Comparison of ENCODE assay signal across 9 mouse cellular contexts in genomic region chr7:143900667-143901066, GRCm38 (mm10). TPM values are rescaled to one million over a fixed set of nuclear protein-coding genes. Genes with fewer than 3 reads are reported as not detected.
DNase-seq lines count a peak whose midpoint lies in the region; ATAC-seq and TF ChIP-seq lines count a peak whose summit lies in the region.
"Had no signal": no experiment of that assay in that cellular context is flagged by ENCODE, and none has a peak within 500 bp of the region (broad histone marks: within the 10 kb centered on the region; RNA-seq: fewer than 3 reads in every experiment).

No protein-coding gene starts in this region.

- no peaks in the 10 kb centered on the region for H3K4me1 ChIP-seq in lung, embryonic 14.5 days (ENCODE audit: insufficient read depth)
- no peaks in the 10 kb centered on the region for H3K4me1 ChIP-seq in intestine, embryonic 16.5 days (ENCODE audit: control insufficient read depth, insufficient read depth, low read length)

- no peak overlapping the region for H3K9ac ChIP-seq in lung, embryonic 14.5 days
- no peak overlapping the region for H3K9ac ChIP-seq in intestine, embryonic 16.5 days (ENCODE audit: low read depth, low read length)

- H3K4me3 ChIP-seq in gastrocnemius, adult 2 months: no peak overlapping the region
- H3K4me3 ChIP-seq in lung, embryonic 14.5 days (ENCODE audit: low read depth, low read length): no peak overlapping the region
- H3K4me3 ChIP-seq in intestine, embryonic 16.5 days (ENCODE audit: low read length): no peak overlapping the region

- no peak for ATAC-seq in lung, embryonic 14.5 days (ENCODE audit: insufficient read depth)
- ATAC-seq in intestine, embryonic 16.5 days: no peak

- DNase-seq in gastrocnemius, adult 2 months: no peak
- DNase-seq in gastrocnemius, adult 18-20 months (ENCODE audit: low spot score): no peak
- peak; percentile 48 for DNase-seq in lung, embryonic 14.5 days
- DNase-seq in lung, postnatal 10 days: no peak
- DNase-seq in cerebellum, adult 9-11 months: peak; percentile 6
- peak; percentile 20 for DNase-seq in retina, postnatal 1 day
- no peak for DNase-seq in natural killer cell, adult 2 months (ENCODE audit: low spot score in 2 of 2)

- no peak overlapping the region for H3K27ac ChIP-seq in gastrocnemius, adult 2 months
- H3K27ac ChIP-seq in lung, embryonic 14.5 days (ENCODE audit: low read depth): no peak overlapping the region
- H3K27ac ChIP-seq in intestine, embryonic 16.5 days (ENCODE audit: low read length): no peak overlapping the region
- H3K27ac ChIP-seq: macrophage had no signal

- H3K36me3 ChIP-seq in lung, embryonic 14.5 days (ENCODE audit: insufficient read depth): no peaks in the 10 kb centered on the region
- no peaks in the 10 kb centered on the region for H3K36me3 ChIP-seq in intestine, embryonic 16.5 days (ENCODE audit: control insufficient read depth, insufficient read depth, low read length)

- WGBS in lung, embryonic 14.5 days: 9% methylated on average over 2 of the region's 2 CpGs
- 18% methylated on average over 2 of the region's 2 CpGs for WGBS in intestine, embryonic 16.5 days

- intact Hi-C loops in gastrocnemius, adult 2 months (cut with DNase I): no loop called here

- H3K4me2 ChIP-seq in lung, embryonic 14.5 days: no peak overlapping the region
- no peak overlapping the region for H3K4me2 ChIP-seq in intestine, embryonic 16.5 days (ENCODE audit: low read depth, low read length)

- no peaks in the 10 kb centered on the region for H3K9me3 ChIP-seq in lung, embryonic 14.5 days (ENCODE audit: low read depth, low read length)
- no peaks in the 10 kb centered on the region for H3K9me3 ChIP-seq in intestine, embryonic 16.5 days (ENCODE audit: control insufficient read depth, low read length)

- TF ChIP-seq CTCF in gastrocnemius, adult 2 months (IDR thresholded peaks at IDR 0.05): peak; percentile 9; the same call in 1 of the 2 replicates
- TF ChIP-seq CTCF in lung, embryonic 14.5 days (IDR thresholded peaks at IDR 0.05; ENCODE audit: low read depth): peak; percentile 59

- H3K27me3 ChIP-seq in lung, embryonic 14.5 days (ENCODE audit: insufficient read depth, low read length): no peaks in the 10 kb centered on the region
- no peaks in the 10 kb centered on the region for H3K27me3 ChIP-seq in intestine, embryonic 16.5 days (replicated peaks; ENCODE audit: control insufficient read depth, insufficient read depth, low read length)

RNA-seq across cellular contexts. Expression of gene Gm498, which starts 34.0 kb away (rescaled TPM):
- not detected for total RNA-seq in gastrocnemius, adult 2 months (2021)
- not detected for total RNA-seq in gastrocnemius, adult 18-20 months (2021)
- polyA plus RNA-seq in lung, embryonic 14.5 days (2014; fragmentation: Nextera tagmentation; extraction: Ambion mirVana): not detected in 2 replicates
- polyA plus RNA-seq in intestine, embryonic 16.5 days (2015; fragmentation: Nextera tagmentation; extraction: Ambion mirVana): not detected in 2 replicates
- polyA plus RNA-seq: macrophage had no signal

Comparison
In these comparisons a context has a peak if more than half of its experiments do, and no peak if none do; other contexts are left out.
1. DNase-seq: peak in lung, embryonic 14.5 days (single experiment), cerebellum, adult 9-11 months (single experiment) and retina, postnatal 1 day (single experiment); none in gastrocnemius, adult 2 months (single experiment), gastrocnemius, adult 18-20 months (single experiment), lung, postnatal 10 days (single experiment) and natural killer cell, adult 2 months (0 of 2).